Mouse (Mus musculus): ENCODE measurements around the gene Ncam1. TPM values are rescaled to one million over a fixed set of nuclear protein-coding genes. Genes with fewer than 3 reads are reported as not detected.
A peak's percentile ranks its signal among the peaks of the same experiment; 100 is the strongest.

Ncam1 gene
- polyA plus RNA-seq, 1 experiment from 2014 or later = 71.0 TPM

DNA sequence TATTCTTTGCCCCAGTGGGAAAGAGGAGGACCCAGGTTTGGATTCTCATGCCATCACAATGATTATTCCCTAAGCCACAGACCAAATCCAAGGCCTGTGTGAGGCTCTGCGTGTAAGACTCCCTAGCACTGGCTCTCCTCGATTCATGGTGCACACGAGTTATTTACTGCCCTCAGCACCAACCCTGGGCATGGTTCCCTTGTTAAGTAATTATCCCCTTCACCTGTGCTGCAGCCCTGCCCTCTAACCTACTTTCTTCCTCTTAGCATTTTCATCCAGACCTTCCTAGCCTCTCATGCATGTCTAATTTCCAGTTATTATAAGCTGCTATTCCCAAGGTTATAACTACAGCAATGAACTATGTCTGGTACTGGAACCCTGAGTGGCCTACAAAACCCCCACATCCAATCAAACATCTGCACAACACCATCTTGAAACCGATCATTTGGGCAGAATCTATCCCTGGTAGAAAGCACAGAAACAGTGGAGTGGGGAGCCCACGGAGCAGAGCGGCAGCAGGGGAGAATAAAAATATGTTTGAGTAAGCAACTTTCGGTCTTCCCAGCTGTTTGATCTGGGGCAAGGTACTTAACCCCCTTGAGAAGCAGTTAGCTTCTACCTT, 116.8 kb downstream of the Ncam1 start:
- ATAC-seq (no peak), DNase-seq (ENCODE audit: low read depth, low spot score) (no peak)
- no peaks in the 10 kb centered on the region for H3K27me3 ChIP-seq
- no peak for TF ChIP-seq CTCF (IDR thresholded peaks at IDR 0.05)
- in situ Hi-C loops (cut with MboI; ENCODE audit: low pct_unique_long_range_greater_than_20kb) = no loop called here
- ChIA-PET POLR2A (no interaction called here), CTCF (no interaction called here)

DNA sequence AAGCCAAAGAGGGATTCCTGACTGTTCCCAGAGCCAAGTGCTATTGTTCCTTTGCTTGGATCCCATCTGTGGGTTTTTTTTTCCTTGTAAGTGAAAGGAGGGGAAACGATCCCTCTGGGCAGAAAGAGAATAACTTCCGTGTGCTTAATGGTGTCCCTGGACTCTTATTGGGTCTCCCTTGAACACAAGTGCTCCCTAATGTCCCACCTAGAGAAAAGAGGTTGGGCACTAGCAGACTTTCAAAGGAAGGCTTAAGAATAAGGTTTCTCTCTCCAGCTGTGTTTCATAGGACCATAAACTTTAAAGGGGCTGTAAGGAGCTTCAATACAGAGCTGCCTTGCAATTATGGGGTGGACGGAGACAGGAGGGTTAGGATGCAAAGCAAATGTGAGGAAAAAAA, 119.5 kb downstream of the Ncam1 start:
- no peaks in the 10 kb centered on the region for H3K27me3 ChIP-seq
- POLR2A ChIA-PET = no interaction called here
- CTCF ChIA-PET = no interaction called here
- no peak for ATAC-seq
- no peak for DNase-seq (ENCODE audit: low read depth, low spot score)
- in situ Hi-C loops (cut with MboI; ENCODE audit: low pct_unique_long_range_greater_than_20kb) = no loop called here
- no peak for TF ChIP-seq CTCF (IDR thresholded peaks at IDR 0.05)

DNA sequence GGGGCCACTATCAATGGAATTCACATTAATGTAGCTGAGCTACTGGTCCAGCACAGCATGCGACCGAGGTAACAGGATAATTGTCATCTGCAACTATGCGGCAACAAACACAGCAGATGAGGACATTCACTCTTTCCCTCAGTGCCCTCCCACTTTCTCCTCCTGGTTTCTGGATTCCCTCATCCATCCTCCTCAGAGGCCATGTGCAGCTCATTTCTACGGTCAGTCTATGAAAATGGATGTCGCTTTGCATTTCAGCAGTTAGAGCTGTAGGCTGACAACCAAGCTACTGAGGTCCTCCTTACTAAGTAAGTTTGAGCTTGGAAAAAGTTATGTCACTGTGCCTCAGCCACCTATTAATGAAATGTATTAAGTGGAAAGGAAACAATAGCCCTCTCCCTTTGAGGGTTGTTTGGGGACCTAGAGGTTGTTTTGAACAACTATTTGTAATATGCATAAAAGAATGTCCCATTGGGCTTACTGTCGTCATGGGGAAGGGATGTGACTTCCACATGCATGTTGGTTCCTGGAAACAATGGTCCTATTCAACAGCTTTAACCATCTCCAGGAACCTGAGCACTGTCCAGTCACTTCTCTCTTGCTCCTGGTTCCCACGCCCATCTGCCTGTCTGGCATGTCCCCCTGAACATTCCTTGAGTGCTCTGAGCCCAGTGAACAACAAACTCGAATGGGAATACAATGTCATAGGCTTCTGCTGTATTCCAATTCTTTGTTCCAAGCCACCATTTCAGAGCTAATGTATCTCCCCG, 122.8 kb downstream of the Ncam1 start:
- CTCF ChIA-PET = interaction anchor here (3.1 kb wide), 1 partner anchor 9 kb away, joined by 15 read pairs; no protein-coding TSS in a partner anchor
- ATAC-seq = no peak

DNA sequence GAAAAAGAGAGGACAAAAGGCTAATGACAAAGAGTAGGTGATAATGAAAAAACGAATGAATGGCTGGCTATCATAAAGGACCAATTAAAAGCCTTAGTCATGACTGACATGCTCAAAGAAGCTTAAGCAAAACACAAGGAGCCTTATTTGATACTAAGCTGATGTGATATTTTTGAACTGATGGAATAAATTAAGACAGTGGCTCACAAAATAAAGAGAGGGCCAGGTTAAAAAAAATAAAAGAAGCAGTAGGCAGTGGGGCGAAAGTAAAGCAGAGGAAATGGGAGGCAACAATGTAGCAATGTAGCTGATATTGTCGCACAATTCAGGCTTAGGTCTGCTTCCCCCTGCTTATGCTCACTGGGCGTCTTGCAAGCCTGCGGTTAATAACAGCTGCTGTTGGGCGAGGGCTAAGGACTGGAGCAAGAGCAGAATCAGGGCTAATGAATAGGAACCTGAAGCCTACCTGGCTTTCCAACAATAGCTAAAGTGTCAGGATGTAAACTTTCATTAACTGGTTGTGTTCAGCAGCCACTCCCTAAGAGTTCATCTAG, 126.0 kb downstream of the Ncam1 start:
- no peak for TF ChIP-seq CTCF (IDR thresholded peaks at IDR 0.05)
- in situ Hi-C loops (cut with MboI; ENCODE audit: low pct_unique_long_range_greater_than_20kb) = no loop called here
- no peak for ATAC-seq
- H3K27me3 ChIP-seq = no peaks in the 10 kb centered on the region
- ChIA-PET POLR2A (interaction anchor here (1.8 kb wide), 1 partner anchor 12 kb away, joined by 8 read pairs; no protein-coding TSS in a partner anchor), CTCF (interaction anchor here (1.3 kb wide), 2 partner anchors 10 to 12 kb away, joined by 3 to 4 read pairs; no protein-coding TSS in a partner anchor)
- no peak for DNase-seq (ENCODE audit: low read depth, low spot score)

More for the DNA sequence above, 122.8 kb downstream of the Ncam1 start:
- POLR2A ChIA-PET = interaction anchor here (1.1 to 1.2 kb wide), 2 partner anchors 12 to 53 kb away, joined by 3 to 4 read pairs; no protein-coding TSS in a partner anchor
- no peaks in the 10 kb centered on the region for H3K27me3 ChIP-seq
- in situ Hi-C loops (cut with MboI; ENCODE audit: low pct_unique_long_range_greater_than_20kb) = no loop called here
- TF ChIP-seq CTCF (IDR thresholded peaks at IDR 0.05) = no peak
- DNase-seq (ENCODE audit: low read depth, low spot score) = no peak

DNA sequence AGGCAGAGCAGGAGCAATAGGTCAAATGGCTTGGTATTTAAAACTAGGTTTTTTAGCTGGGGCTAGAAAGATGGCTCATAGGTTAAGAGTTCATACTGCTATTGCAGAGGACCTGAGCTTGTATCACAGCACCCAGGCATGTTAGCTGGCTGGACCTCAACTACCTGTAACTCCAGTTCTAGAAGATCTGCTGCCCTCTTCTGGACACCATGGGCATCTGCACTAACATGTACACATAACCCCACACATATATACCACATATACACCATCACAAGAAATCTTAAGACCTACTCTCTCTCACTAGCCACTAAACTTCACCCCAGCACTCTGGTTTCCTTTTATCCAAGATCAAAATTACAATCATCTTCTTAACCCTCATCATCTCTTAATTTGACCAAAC, 131.7 kb downstream of the Ncam1 start:
- CTCF ChIA-PET = interaction anchor here (3.0 kb wide), 1 partner anchor 10 kb away, joined by 15 read pairs; no protein-coding TSS in a partner anchor
- no peaks in the 10 kb centered on the region for H3K27me3 ChIP-seq

GRCm38 (mm10) chr9:49665361-49665760, 133.4 kb downstream of the Ncam1 start:
- TF ChIP-seq CTCF (IDR thresholded peaks at IDR 0.05) = no peak
- H3K27me3 ChIP-seq = no peaks in the 10 kb centered on the region
- ChIA-PET CTCF (interaction anchor here (3.0 kb wide), 1 partner anchor 11 kb away, joined by 15 read pairs; no protein-coding TSS in a partner anchor), POLR2A (no interaction called here)
- DNase-seq (ENCODE audit: low read depth, low spot score) (no peak), ATAC-seq (no peak)
- in situ Hi-C loops (cut with MboI; ENCODE audit: low pct_unique_long_range_greater_than_20kb) = no loop called here

More for the DNA sequence above, 131.7 kb downstream of the Ncam1 start:
- peak; percentile 42 for TF ChIP-seq CTCF (IDR thresholded peaks at IDR 0.05)
- no peak for ATAC-seq
- no peak for DNase-seq (ENCODE audit: low read depth, low spot score)
- POLR2A ChIA-PET = no interaction called here
- in situ Hi-C loops (cut with MboI; ENCODE audit: low pct_unique_long_range_greater_than_20kb) = no loop called here

GRCm38 (mm10) chr9:49663927-49664320, 134.8 kb downstream of the Ncam1 start:
- TF ChIP-seq CTCF (IDR thresholded peaks at IDR 0.05) = no peak
- DNase-seq (ENCODE audit: low read depth, low spot score) (no peak), ATAC-seq (no peak)
- ChIA-PET POLR2A (interaction anchor here (1.0 kb wide), 1 partner anchor 12 kb away, joined by 4 read pairs; no protein-coding TSS in a partner anchor), CTCF (interaction anchor here (0.7 to 1.2 kb wide), 2 partner anchors 8 to 93 kb away, joined by 3 read pairs; no protein-coding TSS in a partner anchor)
- H3K27me3 ChIP-seq = no peaks in the 10 kb centered on the region
- in situ Hi-C loops (cut with MboI; ENCODE audit: low pct_unique_long_range_greater_than_20kb) = no loop called here

- CTCF ChIA-PET = interaction anchor here (0.7 to 1.2 kb wide), 3 partner anchors 9 to 94 kb away, joined by 3 read pairs; no protein-coding TSS in a partner anchor
- in situ Hi-C loops (cut with MboI; ENCODE audit: low pct_unique_long_range_greater_than_20kb) = no loop called here
- TF ChIP-seq CTCF (IDR thresholded peaks at IDR 0.05) = peak; percentile 52
These were observed 135.5 kb downstream of the Ncam1 start for GRCm38 (mm10) chr9:49662958-49663926.

GRCm38 (mm10) chr9:49661480-49661879, 137.2 kb downstream of the Ncam1 start:
- POLR2A ChIA-PET = interaction anchor here (1.6 kb wide), 1 partner anchor 11 kb away, joined by 8 read pairs; no protein-coding TSS in a partner anchor
- DNase-seq (ENCODE audit: low read depth, low spot score) (no peak), ATAC-seq (no peak)
- H3K27me3 ChIP-seq = no peaks in the 10 kb centered on the region
- TF ChIP-seq CTCF (IDR thresholded peaks at IDR 0.05) = no peak
- in situ Hi-C loops (cut with MboI; ENCODE audit: low pct_unique_long_range_greater_than_20kb) = no loop called here
- CTCF ChIA-PET = interaction anchor here (0.9 kb wide), 1 partner anchor 20 kb away, joined by 3 read pairs; no protein-coding TSS in a partner anchor

More at GRCm38 (mm10) chr9:49662958-49663926, 135.5 kb downstream of the Ncam1 start:
- no peak for ATAC-seq
- POLR2A ChIA-PET = no interaction called here
- H3K27me3 ChIP-seq = no peaks in the 10 kb centered on the region
- no peak for DNase-seq (ENCODE audit: low read depth, low spot score)
